Mouse (Mus musculus): ENCODE measurements at regions not wholly inside any gene's neighbourhood (a gene's known extent, or its start where the extent isn't known, plus 50 kb on each side); places are given as distances from the start of the nearest gene placed in this dataset.

DNA sequence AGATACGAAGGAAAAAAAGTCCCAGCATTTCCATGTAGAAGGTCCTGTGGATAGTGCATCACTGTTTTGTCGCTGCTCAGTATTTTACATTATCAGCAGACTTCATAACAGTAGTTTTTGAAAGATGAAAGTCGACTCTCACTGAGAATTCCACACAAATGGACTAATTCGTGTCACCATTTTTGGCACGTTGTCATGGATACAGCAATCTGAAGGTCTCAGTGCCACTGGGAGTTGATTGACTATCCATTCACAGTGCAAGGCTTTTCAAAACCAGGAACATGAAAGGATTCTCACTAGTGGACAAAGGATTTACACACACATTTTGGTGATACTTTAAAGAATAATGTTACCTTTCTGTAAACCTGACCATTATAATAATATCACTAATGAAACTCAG is 93.7 kb upstream of the Asb5 start:
- H3K27me3 ChIP-seq (ENCODE audit: control insufficient read depth, insufficient read depth, insufficient read length) = no peaks in the 10 kb centered on the region
- peaks cover 12% of the 10 kb centered on the region for H3K79me3 ChIP-seq (ENCODE audit: low read depth)
- peaks cover 8% of the 10 kb centered on the region for H3K36me3 ChIP-seq (ENCODE audit: control insufficient read depth, insufficient read depth)
- peaks cover 26% of the 10 kb centered on the region for H3K79me2 ChIP-seq (ENCODE audit: control insufficient read depth, insufficient read depth)
- H3K4me3 ChIP-seq (ENCODE audit: insufficient read depth, poor library complexity, severe bottlenecking) = no peak overlapping the region
- H3ac ChIP-seq (ENCODE audit: control insufficient read depth, insufficient read length, low read depth) = no peak overlapping the region
- no peak for TF ChIP-seq CEBPB (IDR thresholded peaks at IDR 0.05; ENCODE audit: low read depth)
- no peak for TF ChIP-seq MYOG (IDR thresholded peaks at IDR 0.05; ENCODE audit: control insufficient read depth, extremely low read depth, insufficient read length)
- no peak for TF ChIP-seq MYOD1 (IDR thresholded peaks at IDR 0.05; ENCODE audit: control insufficient read depth, insufficient read length, low read depth)

DNA sequence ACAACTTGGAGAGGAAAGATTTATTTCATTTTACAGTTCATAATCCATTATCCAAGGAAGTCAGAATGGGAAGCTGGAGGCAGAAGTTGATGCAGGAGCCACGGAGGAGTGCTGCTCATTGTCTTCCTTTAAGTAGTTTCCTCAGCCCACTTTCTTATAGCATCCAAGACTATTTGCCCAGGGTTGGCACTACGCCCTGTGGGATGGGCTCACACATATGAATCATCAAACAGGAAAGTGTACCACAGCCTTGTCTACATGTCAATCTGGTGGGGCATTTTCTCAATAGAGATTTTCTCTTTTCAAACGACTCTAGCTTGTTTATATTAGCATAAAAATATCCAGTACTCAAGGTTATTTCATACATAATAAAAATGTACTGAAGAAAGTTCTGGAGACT is 88.2 kb upstream of the Asb5 start:
- TF ChIP-seq MYOD1 (IDR thresholded peaks at IDR 0.05; ENCODE audit: control insufficient read depth, insufficient read length, low read depth) = no peak
- TF ChIP-seq CTCF (IDR thresholded peaks at IDR 0.05; ENCODE audit: control insufficient read depth, insufficient read depth, insufficient read length) = no peak
- TF ChIP-seq MAX (IDR thresholded peaks at IDR 0.05) = no peak
- TF ChIP-seq CEBPB (IDR thresholded peaks at IDR 0.05; ENCODE audit: low read depth) = peak; percentile 6
- TF ChIP-seq FOSL1 (IDR thresholded peaks at IDR 0.05; ENCODE audit: insufficient read depth, low read length, poor library complexity, severe bottlenecking) = peak; percentile 49
- no peak for TF ChIP-seq USF1 (IDR thresholded peaks at IDR 0.05; ENCODE audit: low read depth)
- Histone ChIP-seq H3K27me3 (ENCODE audit: control insufficient read depth, insufficient read depth, insufficient read length) (no peaks in the 10 kb centered on the region), H3K79me2 (ENCODE audit: control insufficient read depth, insufficient read depth) (peaks cover 29% of the 10 kb centered on the region), H3K4me3 (ENCODE audit: insufficient read depth, poor library complexity, severe bottlenecking) (peak overlapping the region; percentile 35), H3K79me3 (ENCODE audit: low read depth) (peaks cover 12% of the 10 kb centered on the region), H3K36me3 (ENCODE audit: control insufficient read depth, insufficient read depth) (peaks cover 8% of the 10 kb centered on the region), H3ac (ENCODE audit: control insufficient read depth, insufficient read length, low read depth) (peak overlapping the region; percentile 38)

DNA sequence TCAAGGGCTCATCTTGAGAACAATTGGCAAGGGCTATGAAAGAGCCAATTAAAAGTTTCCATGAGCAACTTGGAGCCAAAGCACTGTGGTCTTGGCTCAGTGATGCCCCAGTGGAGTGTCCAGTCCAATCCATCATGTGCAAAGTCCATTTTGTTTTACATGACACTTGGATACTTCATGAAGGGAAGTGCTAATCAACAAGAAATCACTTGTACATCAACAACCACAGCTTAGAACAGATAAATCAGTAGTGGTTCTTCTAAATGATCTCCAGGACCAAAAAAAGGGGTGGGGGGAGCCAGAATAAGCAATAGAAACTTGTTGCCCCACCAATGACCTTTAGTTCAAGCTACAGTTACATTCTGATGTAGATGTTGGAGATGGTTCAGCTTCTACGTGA is 87.0 kb upstream of the Asb5 start:
- Histone ChIP-seq H3K36me3 (ENCODE audit: control insufficient read depth, insufficient read depth) (no peaks in the 10 kb centered on the region), H3K79me2 (ENCODE audit: control insufficient read depth, insufficient read depth) (peaks cover 29% of the 10 kb centered on the region), H3K4me3 (ENCODE audit: insufficient read depth, poor library complexity, severe bottlenecking) (no peak overlapping the region), H3K79me3 (ENCODE audit: low read depth) (peaks cover 12% of the 10 kb centered on the region), H3K27me3 (ENCODE audit: control insufficient read depth, insufficient read depth, insufficient read length) (no peaks in the 10 kb centered on the region), H3ac (ENCODE audit: control insufficient read depth, insufficient read length, low read depth) (no peak overlapping the region)
- TF ChIP-seq USF1 (IDR thresholded peaks at IDR 0.05; ENCODE audit: low read depth) = no peak
- no peak for TF ChIP-seq MAX (IDR thresholded peaks at IDR 0.05)

DNA sequence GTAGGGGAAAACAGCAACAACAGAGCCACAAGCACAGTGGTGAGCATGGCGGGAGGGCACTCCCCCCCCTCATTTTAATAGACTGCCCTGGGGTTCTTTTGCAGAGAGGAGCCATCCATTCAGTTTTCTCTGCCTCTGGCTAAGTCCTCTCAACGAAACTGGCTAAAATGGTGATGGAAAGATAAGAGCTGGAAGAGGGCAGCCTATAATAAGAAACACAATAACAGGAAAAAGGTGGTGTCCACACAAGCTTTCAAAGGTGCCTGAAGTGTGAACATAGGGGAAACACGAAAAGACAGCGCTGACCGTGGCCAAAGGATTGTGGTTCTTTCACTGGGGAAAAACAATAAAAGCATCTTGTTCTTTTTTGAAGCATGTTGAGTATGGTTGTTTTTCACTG is 83.0 kb upstream of the Asb5 start:
- H3K36me3 ChIP-seq (ENCODE audit: control insufficient read depth, insufficient read depth) = no peaks in the 10 kb centered on the region
- no peaks in the 10 kb centered on the region for H3K79me2 ChIP-seq (ENCODE audit: control insufficient read depth, insufficient read depth)
- TF ChIP-seq MYOD1 (IDR thresholded peaks at IDR 0.05; ENCODE audit: control insufficient read depth, insufficient read length, low read depth) (no peak), CEBPB (IDR thresholded peaks at IDR 0.05; ENCODE audit: low read depth) (no peak), MAX (IDR thresholded peaks at IDR 0.05) (no peak), CTCF (IDR thresholded peaks at IDR 0.05; ENCODE audit: control insufficient read depth, insufficient read depth, insufficient read length) (no peak), MYOG (IDR thresholded peaks at IDR 0.05; ENCODE audit: control insufficient read depth, extremely low read depth, insufficient read length) (no peak), USF1 (IDR thresholded peaks at IDR 0.05; ENCODE audit: low read depth) (no peak), FOSL1 (IDR thresholded peaks at IDR 0.05; ENCODE audit: insufficient read depth, low read length, poor library complexity, severe bottlenecking) (no peak)
- H3K27me3 ChIP-seq (ENCODE audit: control insufficient read depth, insufficient read depth, insufficient read length) = no peaks in the 10 kb centered on the region
- no peak overlapping the region for H3ac ChIP-seq (ENCODE audit: control insufficient read depth, insufficient read length, low read depth)
- no peaks in the 10 kb centered on the region for H3K79me3 ChIP-seq (ENCODE audit: low read depth)
- H3K4me3 ChIP-seq (ENCODE audit: insufficient read depth, poor library complexity, severe bottlenecking) = no peak overlapping the region

DNA sequence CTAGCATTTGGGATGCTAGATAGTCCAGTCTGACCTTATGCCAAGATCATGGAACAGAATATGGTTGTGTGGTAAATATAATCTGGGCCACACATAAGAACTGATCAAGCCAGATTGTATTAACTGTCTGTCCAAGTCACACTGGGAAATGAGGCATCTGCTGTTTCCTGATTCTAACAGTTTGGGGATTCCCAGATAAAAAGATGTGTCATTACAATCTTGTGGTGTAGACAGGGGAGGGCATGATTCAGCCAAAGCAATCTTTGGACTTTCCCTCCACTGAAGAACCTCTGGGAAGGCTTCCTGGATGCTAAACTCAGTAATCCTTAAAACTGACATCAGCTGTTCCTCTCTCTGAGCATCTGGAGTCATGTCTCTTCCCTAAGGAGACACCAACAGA is 79.6 kb upstream of the Asb5 start:
- H3K36me3 ChIP-seq (ENCODE audit: control insufficient read depth, insufficient read depth) = no peaks in the 10 kb centered on the region
- no peak overlapping the region for H3K4me3 ChIP-seq (ENCODE audit: insufficient read depth, poor library complexity, severe bottlenecking)
- H3K27me3 ChIP-seq (ENCODE audit: control insufficient read depth, insufficient read depth, insufficient read length) = no peaks in the 10 kb centered on the region
- no peaks in the 10 kb centered on the region for H3K79me2 ChIP-seq (ENCODE audit: control insufficient read depth, insufficient read depth)
- TF ChIP-seq CEBPB (IDR thresholded peaks at IDR 0.05; ENCODE audit: low read depth) (no peak), CTCF (IDR thresholded peaks at IDR 0.05; ENCODE audit: control insufficient read depth, insufficient read depth, insufficient read length) (no peak), FOSL1 (IDR thresholded peaks at IDR 0.05; ENCODE audit: insufficient read depth, low read length, poor library complexity, severe bottlenecking) (peak; percentile 36), MYOD1 (IDR thresholded peaks at IDR 0.05; ENCODE audit: control insufficient read depth, insufficient read length, low read depth) (peak; percentile 67), MAX (IDR thresholded peaks at IDR 0.05) (no peak), MYOG (IDR thresholded peaks at IDR 0.05; ENCODE audit: control insufficient read depth, extremely low read depth, insufficient read length) (no peak), USF1 (IDR thresholded peaks at IDR 0.05; ENCODE audit: low read depth) (peak; percentile 23)
- H3K79me3 ChIP-seq (ENCODE audit: low read depth) = no peaks in the 10 kb centered on the region
- no peak overlapping the region for H3ac ChIP-seq (ENCODE audit: control insufficient read depth, insufficient read length, low read depth)

DNA sequence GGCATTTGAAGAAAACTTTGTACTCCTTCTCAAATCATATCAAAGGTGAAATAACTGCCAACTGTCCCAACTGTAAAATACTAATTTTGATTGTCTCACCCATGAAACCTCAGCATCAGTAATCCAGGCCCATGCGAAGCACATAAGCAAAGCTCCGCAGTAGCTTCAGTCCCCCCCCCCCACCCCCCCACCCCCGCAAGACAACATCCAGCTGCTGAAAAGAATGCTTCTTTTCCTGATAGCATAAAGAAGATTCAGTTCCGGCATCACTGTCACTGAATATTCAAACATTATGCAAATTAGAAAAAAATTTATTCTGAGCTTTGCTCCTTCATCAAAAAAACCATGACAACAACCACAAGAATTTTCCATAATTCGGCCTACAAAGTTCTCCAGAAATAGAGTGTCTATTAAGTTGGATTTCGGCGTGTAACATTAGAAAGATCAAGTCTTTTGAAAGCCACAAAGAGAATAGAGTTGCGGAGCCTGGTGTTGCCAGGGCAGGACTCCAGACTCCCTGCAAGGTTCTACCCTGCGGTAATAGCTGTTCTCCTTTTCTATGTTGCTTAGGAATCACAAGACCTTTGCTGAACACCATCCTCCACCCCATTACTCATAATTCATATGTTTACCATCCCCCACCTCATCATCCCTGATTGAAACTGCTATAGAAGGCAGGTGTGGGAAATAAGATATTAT is 77.9 kb upstream of the Asb5 start:
- Histone ChIP-seq H3K4me3 (ENCODE audit: insufficient read depth, poor library complexity, severe bottlenecking) (no peak overlapping the region), H3K79me2 (ENCODE audit: control insufficient read depth, insufficient read depth) (no peaks in the 10 kb centered on the region), H3K27me3 (ENCODE audit: control insufficient read depth, insufficient read depth, insufficient read length) (no peaks in the 10 kb centered on the region), H3K79me3 (ENCODE audit: low read depth) (no peaks in the 10 kb centered on the region), H3K36me3 (ENCODE audit: control insufficient read depth, insufficient read depth) (no peaks in the 10 kb centered on the region), H3ac (ENCODE audit: control insufficient read depth, insufficient read length, low read depth) (no peak overlapping the region)
- TF ChIP-seq FOSL1 (IDR thresholded peaks at IDR 0.05; ENCODE audit: insufficient read depth, low read length, poor library complexity, severe bottlenecking) = no peak
- TF ChIP-seq MAX (IDR thresholded peaks at IDR 0.05) = no peak
- TF ChIP-seq CEBPB (IDR thresholded peaks at IDR 0.05; ENCODE audit: low read depth) = no peak
- no peak for TF ChIP-seq USF1 (IDR thresholded peaks at IDR 0.05; ENCODE audit: low read depth)
- TF ChIP-seq MYOD1 (IDR thresholded peaks at IDR 0.05; ENCODE audit: control insufficient read depth, insufficient read length, low read depth) = no peak
- TF ChIP-seq CTCF (IDR thresholded peaks at IDR 0.05; ENCODE audit: control insufficient read depth, insufficient read depth, insufficient read length) = no peak
- TF ChIP-seq MYOG (IDR thresholded peaks at IDR 0.05; ENCODE audit: control insufficient read depth, extremely low read depth, insufficient read length) = no peak

Measured in C2C12 (cell line).